Mouse (Mus musculus) T-helper 17 cell (primary cell): ENCODE measurements at regions not wholly inside any gene's neighbourhood (a gene's known extent, or its start where the extent isn't known, plus 50 kb on each side); places are given as distances from the start of the nearest gene placed in this dataset.
"Not testable (repeated sequence)": the region's sequence is repeated elsewhere in the genome, so short reads cannot be mapped to it uniquely, and the experiment has no call there.

ENCODE experiments used
- in situ Hi-C, 2 experiments: fragments of 300-600 bp; cut with MboI, MseI; formaldehyde crosslinking; loops; 1 replicate in 1 of 2; 2 replicates in 1 of 2; pipeline ENCODE4 v1.15.1; 2025; ENCODE audit warnings: high pct_unique_total_duplicates in 2 of 2

GRCm38 (mm10) chrX:50675356-50675755 lies 165.5 kb upstream of the Stk26 start:
- in situ Hi-C loops = loop anchor here (5.0 to 25.0 kb wide), 4 partner anchors 82 to 1687 kb away; no protein-coding TSS in a partner anchor

- in situ Hi-C loops = loop anchor here in 1 of 2 experiments (25.0 kb wide), 1 partner anchor 404 kb away; no protein-coding TSS in a partner anchor
Observed at GRCm38 (mm10) chrX:50657835-50658565, 182.8 kb upstream of the Stk26 start.

GRCm38 (mm10) chrX:50657180-50657834 lies 183.5 kb upstream of the Stk26 start:
- in situ Hi-C loops = loop anchor here in 1 of 2 experiments (25.0 kb wide), 1 partner anchor 405 kb away; no protein-coding TSS in a partner anchor

- in situ Hi-C loops = loop anchor here in 1 of 2 experiments (25.0 kb wide), 1 partner anchor 407 kb away; no protein-coding TSS in a partner anchor
Observed at GRCm38 (mm10) chrX:50655380-50655779, 185.5 kb upstream of the Stk26 start.

GRCm38 (mm10) chrX:50641347-50641746 lies 199.5 kb upstream of the Stk26 start:
- in situ Hi-C loops = no loop called here

GRCm38 (mm10) chrX:50635634-50636033 lies 205.2 kb upstream of the Stk26 start:
- in situ Hi-C loops = no loop called here

- in situ Hi-C loops = no loop called here
Observed at GRCm38 (mm10) chrX:50634842-50635615, 205.8 kb upstream of the Stk26 start.

- in situ Hi-C loops = no loop called here
Observed at GRCm38 (mm10) chrX:50632536-50632935, 204.2 kb upstream of the Olfr1324 start.

GRCm38 (mm10) chrX:50625336-50625735 lies 197.0 kb upstream of the Olfr1324 start:
- in situ Hi-C loops = no loop called here

GRCm38 (mm10) chrX:50622984-50623455 lies 194.7 kb upstream of the Olfr1324 start:
- in situ Hi-C loops = no loop called here

GRCm38 (mm10) chrX:50620909-50621308 lies 192.6 kb upstream of the Olfr1324 start:
- in situ Hi-C loops = no loop called here

- in situ Hi-C loops = no loop called here
Observed at GRCm38 (mm10) chrX:50619919-50620318, 191.6 kb upstream of the Olfr1324 start.

- in situ Hi-C loops = no loop called here
Observed at GRCm38 (mm10) chrX:50618936-50619335, 190.6 kb upstream of the Olfr1324 start.

GRCm38 (mm10) chrX:50616920-50617319 lies 188.6 kb upstream of the Olfr1324 start:
- in situ Hi-C loops = not testable (repeated sequence)

GRCm38 (mm10) chrX:50614874-50615273 lies 186.6 kb upstream of the Olfr1324 start:
- in situ Hi-C loops = not testable (repeated sequence)

GRCm38 (mm10) chrX:50614367-50614766 lies 186.1 kb upstream of the Olfr1324 start:
- in situ Hi-C loops = not testable (repeated sequence)

GRCm38 (mm10) chrX:50611765-50612591 lies 183.7 kb upstream of the Olfr1324 start:
- in situ Hi-C loops = no loop called here

GRCm38 (mm10) chrX:50608141-50608540 lies 179.8 kb upstream of the Olfr1324 start:
- in situ Hi-C loops = loop anchor here (5.0 kb wide), 2 partner anchors 36 to 1261 kb away; no protein-coding TSS in a partner anchor

- in situ Hi-C loops = loop anchor here (5.0 kb wide), 2 partner anchors 35 to 1260 kb away; no protein-coding TSS in a partner anchor
Observed at GRCm38 (mm10) chrX:50607636-50608035, 179.3 kb upstream of the Olfr1324 start.

- in situ Hi-C loops = loop anchor here (5.0 kb wide), 2 partner anchors 33 to 1258 kb away; no protein-coding TSS in a partner anchor
Observed at GRCm38 (mm10) chrX:50605517-50605916, 177.2 kb upstream of the Olfr1324 start.
